Comparison of ENCODE assay signal across 9 mouse cellular contexts in the genomic region with DNA sequence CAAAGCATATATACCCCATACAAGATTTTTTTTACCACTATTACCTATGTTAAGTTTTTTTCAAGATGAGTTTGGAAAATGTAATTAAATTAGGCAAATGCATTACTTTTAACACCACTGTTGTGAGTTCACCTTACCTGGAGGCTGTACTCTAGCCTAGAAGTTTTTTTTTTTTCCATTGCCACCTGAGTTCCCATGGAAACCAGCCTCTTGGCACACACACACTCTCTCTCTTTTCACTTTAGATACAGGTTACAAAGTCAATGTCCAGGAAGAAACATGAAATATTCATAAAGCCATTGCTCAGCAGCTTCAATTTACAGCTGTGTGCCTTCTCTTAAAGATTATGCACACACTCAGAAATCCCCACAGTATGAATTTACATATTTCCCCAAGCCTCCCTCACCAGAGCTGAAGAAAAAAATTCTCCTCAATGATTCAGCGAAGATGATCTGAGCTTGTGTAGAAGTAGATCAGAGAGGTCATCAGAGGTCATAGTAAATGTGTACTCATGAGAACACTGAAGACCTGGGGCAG. TPM values are rescaled to one million over a fixed set of nuclear protein-coding genes. Genes with fewer than 3 reads are reported as not detected.
"Had no signal": no experiment of that assay in that cellular context is flagged by ENCODE, and none has a peak within 500 bp of the region (broad histone marks: within the 10 kb centered on the region; RNA-seq: fewer than 3 reads in every experiment).

No protein-coding gene starts in this region.

- H3K36me3 ChIP-seq: intestine, embryonic 15.5 days; limb, embryonic 15.5 days; neural tube, embryonic 13.5 days had no signal

- H3K27ac ChIP-seq: intestine, embryonic 15.5 days; limb, embryonic 15.5 days; liver, embryonic 14.5 days; neural tube, embryonic 13.5 days; stomach, postnatal 0 days had no signal

- H3K9ac ChIP-seq: intestine, embryonic 15.5 days; limb, embryonic 15.5 days; liver, embryonic 14.5 days; neural tube, embryonic 13.5 days had no signal

- H3K4me2 ChIP-seq: intestine, embryonic 15.5 days; limb, embryonic 15.5 days; neural tube, embryonic 13.5 days had no signal

- H3K4me1 ChIP-seq: intestine, embryonic 15.5 days; limb, embryonic 15.5 days; neural tube, embryonic 13.5 days had no signal

- H3K9me3 ChIP-seq: intestine, embryonic 15.5 days; limb, embryonic 15.5 days; neural tube, embryonic 13.5 days had no signal

- ATAC-seq: intestine, embryonic 15.5 days had no signal

- H3K4me3 ChIP-seq: intestine, embryonic 15.5 days; limb, embryonic 15.5 days; neural tube, embryonic 13.5 days had no signal

- DNase-seq: kidney, postnatal 25 days; lung, adult 18-20 months; thymus, postnatal 4 days had no signal

- H3K27me3 ChIP-seq: intestine, embryonic 15.5 days; limb, embryonic 15.5 days; neural tube, embryonic 13.5 days had no signal

RNA-seq across cellular contexts. Expression of gene Plppr4, which starts 59.9 kb away (rescaled TPM):
- total RNA-seq: megakaryocyte-erythroid progenitor cell, adult 5-6 weeks had no signal
